Mouse (Mus musculus): ENCODE measurements around the gene Vmn2r117. TPM values are rescaled to one million over a fixed set of nuclear protein-coding genes. Genes with fewer than 3 reads are reported as not detected.
"Not testable (repeated sequence)": the region's sequence is repeated elsewhere in the genome, so short reads cannot be mapped to it uniquely, and the experiment has no call there.

Vmn2r117 gene
- total RNA-seq (2021): not detected

DNA sequence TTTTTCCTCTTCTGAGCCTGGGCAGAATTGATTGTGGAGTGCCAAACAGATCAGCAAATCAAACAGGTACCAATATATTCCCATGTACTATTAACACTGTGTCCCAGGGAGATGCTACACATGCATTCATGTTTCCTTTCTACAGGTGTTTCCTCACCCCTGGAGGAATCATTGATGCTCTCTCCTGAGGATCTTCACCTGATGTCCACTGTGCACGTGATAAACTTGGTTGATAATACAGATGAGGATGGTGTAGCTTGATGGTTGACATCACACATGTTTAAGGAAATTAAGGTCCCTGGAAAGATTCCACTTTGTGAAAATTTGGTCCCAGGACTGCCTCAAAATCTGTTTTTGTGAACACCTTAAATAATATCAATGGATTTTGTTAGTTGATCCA, at the start of gene Vmn2r117:
Gene Vmn2r117, minus strand, starts transcription at position 101 of the 400 bp plus-strand sequence.
- DNase-seq: not testable (repeated sequence)

DNA sequence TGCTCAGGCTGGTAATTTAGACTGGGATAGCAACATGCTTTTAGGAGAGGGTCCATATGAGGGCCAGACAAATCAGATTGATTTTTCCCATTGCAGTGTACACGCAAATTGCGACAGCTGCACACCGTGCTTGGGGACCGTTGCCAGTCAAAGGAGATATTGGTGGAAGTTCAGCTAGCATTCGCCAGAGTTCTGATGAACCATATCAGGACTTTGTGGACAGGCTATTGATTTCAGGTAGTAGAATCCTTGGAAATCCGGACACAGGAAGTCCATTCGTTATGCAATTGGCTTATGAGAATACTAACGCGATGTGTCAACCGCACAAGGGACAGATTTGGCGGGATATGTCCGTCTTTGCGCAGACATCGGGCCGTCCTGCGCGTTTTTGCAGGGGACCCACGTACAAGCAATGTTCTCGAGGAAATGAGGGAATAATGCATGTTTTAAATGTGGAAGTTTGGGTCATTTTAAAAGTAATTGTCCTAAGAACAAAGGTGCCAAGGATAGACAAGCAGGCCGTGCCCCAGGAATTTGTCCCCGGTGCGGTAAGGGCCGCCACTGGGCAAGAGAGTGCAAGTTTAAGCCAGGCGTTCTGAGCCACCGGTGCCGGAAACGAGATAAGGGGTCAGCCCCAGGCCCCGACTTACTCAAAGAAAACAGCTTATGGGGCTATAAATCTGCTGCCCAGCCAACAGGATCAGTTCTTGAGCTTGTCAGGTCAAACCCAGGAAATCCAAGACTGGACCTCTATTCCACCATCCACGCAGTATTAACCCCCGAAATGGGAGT, 43.6 kb upstream of the Vmn2r117 start:
- DNase-seq: not testable (repeated sequence)

DNA sequence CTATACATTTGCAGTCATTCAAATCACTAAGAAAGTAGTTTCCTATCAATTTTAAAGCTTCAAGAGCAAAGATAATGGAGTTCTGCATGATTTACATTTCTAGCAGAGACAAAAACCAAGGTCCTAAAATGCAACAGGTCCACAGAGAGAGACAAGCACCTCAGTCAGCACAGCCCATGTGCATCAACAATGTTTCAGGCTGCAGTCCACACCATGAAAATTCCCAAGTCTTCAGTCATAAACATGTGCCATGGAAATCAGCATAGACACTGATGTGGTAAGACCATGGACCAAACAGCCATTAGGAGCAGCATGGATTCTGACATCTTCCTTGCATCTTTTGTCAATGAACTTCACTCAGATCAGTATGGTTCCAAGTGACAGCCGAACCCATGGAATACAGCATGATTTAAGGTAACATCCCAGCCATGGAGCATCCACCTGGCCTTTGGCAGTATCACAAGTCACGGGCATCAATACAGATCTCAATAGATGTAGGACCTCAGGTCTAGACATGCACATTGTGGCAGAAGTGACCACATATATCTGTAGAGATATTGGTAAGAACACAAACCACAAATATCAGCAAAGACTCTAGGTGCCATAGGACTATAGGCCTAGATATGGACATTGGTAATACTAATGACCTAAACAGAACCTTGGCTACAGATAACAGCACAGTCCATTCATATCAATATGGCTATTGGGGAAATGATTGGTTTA, 39.4 kb upstream of the Vmn2r117 start:
- no peak for DNase-seq

DNA sequence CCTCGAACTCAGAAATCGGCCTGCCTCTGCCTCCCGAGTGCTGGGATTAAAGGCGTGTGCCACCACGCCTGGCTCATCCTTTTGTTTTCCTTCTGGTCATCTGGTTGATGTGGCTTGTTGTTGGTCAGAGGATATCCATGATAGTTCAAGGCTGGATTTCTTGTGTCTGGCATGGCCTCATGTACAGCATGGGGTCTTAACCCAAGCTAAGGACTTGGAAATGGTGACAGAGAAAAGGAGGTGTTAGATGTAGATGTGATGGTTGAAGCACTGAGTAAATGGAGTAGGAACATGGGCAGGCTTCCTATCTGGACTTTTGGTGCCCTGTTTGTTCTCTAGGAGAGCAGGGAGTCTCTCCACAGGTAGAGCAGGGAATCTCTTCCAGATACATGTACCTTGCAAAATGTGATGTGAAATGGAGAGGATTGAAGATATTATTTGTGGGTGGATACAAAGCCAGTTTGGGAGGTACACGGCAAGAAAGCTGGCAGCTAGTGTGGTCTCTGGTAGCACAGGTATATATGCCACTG, 46.3 kb downstream of the Vmn2r117 start:
- DNase-seq: no peak

Other genes with a start within 250 kb of the Vmn2r117 start
- under 1 TPM in 1 of 2 experiments, not detected in 1; 0.05 TPM for gene Vmn2r114, start 167.2 kb downstream of the Vmn2r117 start, total RNA-seq (2021)
- gene Vmn2r115, start 136.0 kb downstream of the Vmn2r117 start, total RNA-seq (2021): not detected
- not detected for gene Vmn2r116, start 95.1 kb downstream of the Vmn2r117 start, total RNA-seq (2021)
- gene Zfp213, start 84.5 kb upstream of the Vmn2r117 start, total RNA-seq (2021): 1 to 10 TPM; 5.6 to 7.4 TPM
- gene Zfp13, start 119.8 kb upstream of the Vmn2r117 start, total RNA-seq (2021): 10 to 100 TPM; 25.0 to 32.3 TPM
- gene Zscan10, start 121.2 kb upstream of the Vmn2r117 start, total RNA-seq (2021): not detected
- gene Mmp25, start 165.6 kb upstream of the Vmn2r117 start, total RNA-seq (2021): under 1 TPM; 0.10 to 0.30 TPM
- not detected for gene Bicdl2, start 180.8 kb upstream of the Vmn2r117 start, total RNA-seq (2021)
- 100 to 1,000 TPM; 122 to 124 TPM for gene Hcfc1r1, start 193.9 kb upstream of the Vmn2r117 start, total RNA-seq (2021)
- gene Thoc6, start 194.2 kb upstream of the Vmn2r117 start, total RNA-seq (2021): 1 to 10 TPM; 7.2 to 9.7 TPM
- 1 to 10 TPM; 4.8 to 6.3 TPM for gene Tnfrsf12a, start 197.8 kb upstream of the Vmn2r117 start, total RNA-seq (2021)
- gene Cldn6, start 199.6 kb upstream of the Vmn2r117 start, total RNA-seq (2021): not detected
- gene Cldn9, start 204.3 kb upstream of the Vmn2r117 start, total RNA-seq (2021): under 1 TPM; 0.22 to 0.35 TPM
- not detected for gene 1520401A03Rik, start 243.1 kb upstream of the Vmn2r117 start, total RNA-seq (2021)
- 1 to 10 TPM; 1.7 to 3.0 TPM for gene Pkmyt1, start 246.6 kb upstream of the Vmn2r117 start, total RNA-seq (2021)